In the genomic region with DNA sequence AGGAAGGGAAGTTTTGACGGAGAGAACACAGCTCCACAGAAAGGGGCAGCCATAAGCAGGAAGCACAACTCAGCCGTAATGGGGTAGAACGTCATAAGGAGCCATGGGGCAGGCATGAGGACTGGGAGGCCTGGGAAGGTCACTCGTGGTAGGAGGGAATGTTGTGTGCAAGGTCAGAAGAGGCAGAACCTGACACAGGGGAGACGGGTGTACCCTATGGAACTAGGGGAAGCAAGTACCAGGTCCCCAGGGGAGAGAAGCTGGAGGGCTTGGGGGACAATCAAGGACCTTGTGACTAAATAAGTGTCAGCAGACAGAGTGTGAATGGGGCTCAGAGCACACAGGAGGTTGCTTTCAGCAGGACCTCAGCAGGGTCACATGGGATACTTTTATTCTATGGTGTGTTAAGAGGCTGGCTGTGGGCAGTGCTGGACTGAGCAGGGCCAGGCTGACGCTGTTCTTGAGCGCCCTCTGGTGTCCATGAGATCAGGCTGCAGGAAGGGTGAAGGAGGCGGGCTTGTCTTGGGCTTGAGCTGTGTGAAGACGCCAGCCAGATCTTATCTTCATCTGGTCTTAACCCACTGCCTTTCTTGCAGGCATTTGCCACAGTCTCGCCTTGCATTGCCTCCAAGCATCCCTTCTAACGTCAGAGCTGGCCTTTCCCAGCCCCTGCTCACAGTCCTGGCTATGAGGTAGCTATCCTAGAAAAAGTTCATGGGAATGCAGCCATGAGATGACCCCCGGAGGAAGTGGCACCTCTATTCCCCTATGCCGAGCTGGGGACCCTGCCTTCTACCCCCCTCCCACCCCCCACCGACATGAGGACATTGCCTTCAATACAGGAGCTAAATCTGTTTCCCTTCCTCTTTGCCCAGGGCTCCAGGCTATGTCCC, we compare ENCODE assay signal across 8 mouse cellular contexts. TPM values are rescaled to one million over a fixed set of nuclear protein-coding genes. Genes with fewer than 3 reads are reported as not detected.
DNase-seq lines count a peak whose midpoint lies in the region; ATAC-seq and TF ChIP-seq lines count a peak whose summit lies in the region.

No protein-coding gene starts in this region.

- no peak overlapping the region for H3K4me2 ChIP-seq in forebrain, postnatal 0 days (ENCODE audit: low read depth)
- no peak overlapping the region for H3K4me2 ChIP-seq in hindbrain, embryonic 14.5 days (replicated peaks)

- ATAC-seq in Patski = peak; percentile 74
- ATAC-seq in forebrain, postnatal 0 days = peak; percentile 93
- ATAC-seq in hindbrain, embryonic 14.5 days (ENCODE audit: low FRiP score) = peak; percentile 89

- H3K4me1 ChIP-seq in forebrain, postnatal 0 days (ENCODE audit: insufficient read depth) = no peaks in the 10 kb centered on the region
- no peaks in the 10 kb centered on the region for H3K4me1 ChIP-seq in hindbrain, embryonic 14.5 days (replicated peaks; ENCODE audit: control insufficient read depth, insufficient read depth, low read length)

- no peaks in the 10 kb centered on the region for H3K27me3 ChIP-seq in Patski
- no peaks in the 10 kb centered on the region for H3K27me3 ChIP-seq in forebrain, postnatal 0 days (ENCODE audit: insufficient read depth, low read length)
- H3K27me3 ChIP-seq in hindbrain, embryonic 14.5 days (ENCODE audit: control insufficient read depth, insufficient read depth, low read length) = no peaks in the 10 kb centered on the region

- no peaks in the 10 kb centered on the region for H3K36me3 ChIP-seq in forebrain, postnatal 0 days (ENCODE audit: insufficient read depth)
- no peaks in the 10 kb centered on the region for H3K36me3 ChIP-seq in hindbrain, embryonic 14.5 days (replicated peaks; ENCODE audit: control insufficient read depth, insufficient read depth)

- peak; percentile 3 for DNase-seq in Patski (ENCODE audit: low read depth, low spot score)
- DNase-seq in cerebellum, adult 11-12 months = peak; percentile 19
- DNase-seq in forebrain, postnatal 0 days = peak; percentile 68
- peak; percentile 84 for DNase-seq in hindbrain, embryonic 14.5 days (ENCODE audit: low spot score)
- DNase-seq in layer of hippocampus, postnatal 25 days (ENCODE audit: extremely low spot score in 1 of 2, low spot score in 1 of 2) = peak; percentile 36 to 73
- peak; percentile 54 for DNase-seq in lung, postnatal 25 days (ENCODE audit: low spot score)
- DNase-seq in retina, postnatal 1 day = peak; percentile 79
- DNase-seq in yolk sac, embryonic 10.5 days (ENCODE audit: low spot score) = peak; percentile 33

- CTCF ChIA-PET in Patski (lab: Charles Lee) = interaction anchor here (0.9 kb wide), 1 partner anchor 10 kb away, joined by 4 read pairs; no protein-coding TSS in a partner anchor

- WGBS in forebrain, postnatal 0 days = 30% methylated on average over 14 of the region's 14 CpGs
- WGBS in hindbrain, embryonic 14.5 days = 34% methylated on average over 14 of the region's 14 CpGs

- TF ChIP-seq CTCF in Patski (IDR thresholded peaks at IDR 0.05) = peak; percentile 74
- TF ChIP-seq CTCF in forebrain, postnatal 0 days (IDR thresholded peaks at IDR 0.05; ENCODE audit: low read depth) = peak; percentile 83

- no peak overlapping the region for H3K27ac ChIP-seq in forebrain, postnatal 0 days (ENCODE audit: low read depth, low read length)
- H3K27ac ChIP-seq in hindbrain, embryonic 14.5 days = no peak overlapping the region

- H3K4me3 ChIP-seq in forebrain, postnatal 0 days (ENCODE audit: low read depth, low read length) = no peak overlapping the region
- no peak overlapping the region for H3K4me3 ChIP-seq in hindbrain, embryonic 14.5 days (replicated peaks; ENCODE audit: low read length)

- POLR2A ChIA-PET in Patski (lab: Charles Lee) = no interaction called here

- no peak overlapping the region for H3K9ac ChIP-seq in forebrain, postnatal 0 days
- H3K9ac ChIP-seq in hindbrain, embryonic 14.5 days = no peak overlapping the region

- no peaks in the 10 kb centered on the region for H3K9me3 ChIP-seq in forebrain, postnatal 0 days (ENCODE audit: low read length)
- H3K9me3 ChIP-seq in hindbrain, embryonic 14.5 days (ENCODE audit: control insufficient read depth, low read length) = no peaks in the 10 kb centered on the region

- in situ Hi-C loops in Patski (cut with MboI; ENCODE audit: low pct_unique_long_range_greater_than_20kb) = no loop called here

RNA-seq across cellular contexts. Expression of a gene that starts 13.7 kb away (rescaled TPM):
- polyA plus RNA-seq in Patski (2021) = not detected
- not detected in 2 replicates for total RNA-seq in forebrain, postnatal 0 days (2014; rRNA removed)
- polyA plus RNA-seq in forebrain, postnatal 0 days (2015; fragmentation: Nextera tagmentation; extraction: Ambion mirVana) = not detected in 2 replicates
- polyA plus RNA-seq in hindbrain, embryonic 14.5 days (2014; fragmentation: Nextera tagmentation; extraction: Ambion mirVana) = not detected in 2 replicates
- not detected for total RNA-seq in layer of hippocampus, postnatal 25 days (2021)

RNA-seq across cellular contexts. Expression of a gene that starts 30.7 kb away (rescaled TPM):
- not detected for polyA plus RNA-seq in Patski (2021)
- not detected in 2 replicates for total RNA-seq in forebrain, postnatal 0 days (2014; rRNA removed)
- not detected in 2 replicates for polyA plus RNA-seq in forebrain, postnatal 0 days (2015; fragmentation: Nextera tagmentation; extraction: Ambion mirVana)
- polyA plus RNA-seq in hindbrain, embryonic 14.5 days (2014; fragmentation: Nextera tagmentation; extraction: Ambion mirVana) = not detected in 2 replicates
- total RNA-seq in layer of hippocampus, postnatal 25 days (2021) = not detected

RNA-seq across cellular contexts. Expression of a gene that starts 38.8 kb away (rescaled TPM):
- not detected for polyA plus RNA-seq in Patski (2021)
- total RNA-seq in forebrain, postnatal 0 days (2014; rRNA removed) = 0.71 TPM in 1 of 2 replicates, not detected in the other
- 1.1 and 1.3 TPM in 2 replicates for polyA plus RNA-seq in forebrain, postnatal 0 days (2015; fragmentation: Nextera tagmentation; extraction: Ambion mirVana)
- polyA plus RNA-seq in hindbrain, embryonic 14.5 days (2014; fragmentation: Nextera tagmentation; extraction: Ambion mirVana) = 3.0 and 4.5 TPM in 2 replicates
- total RNA-seq in layer of hippocampus, postnatal 25 days (2021) = not detected

RNA-seq across cellular contexts. Expression of a gene that starts 46.7 kb away (rescaled TPM):
- polyA plus RNA-seq in Patski (2021) = not detected
- not detected in 2 replicates for total RNA-seq in forebrain, postnatal 0 days (2014; rRNA removed)
- not detected in 2 replicates for polyA plus RNA-seq in forebrain, postnatal 0 days (2015; fragmentation: Nextera tagmentation; extraction: Ambion mirVana)
- polyA plus RNA-seq in hindbrain, embryonic 14.5 days (2014; fragmentation: Nextera tagmentation; extraction: Ambion mirVana) = not detected in 2 replicates
- total RNA-seq in layer of hippocampus, postnatal 25 days (2021) = not detected

RNA-seq across cellular contexts. Expression of a gene that starts 56.1 kb away (rescaled TPM):
- polyA plus RNA-seq in Patski (2021) = not detected
- total RNA-seq in forebrain, postnatal 0 days (2014; rRNA removed) = not detected in 2 replicates
- polyA plus RNA-seq in forebrain, postnatal 0 days (2015; fragmentation: Nextera tagmentation; extraction: Ambion mirVana) = not detected in 2 replicates
- not detected in 2 replicates for polyA plus RNA-seq in hindbrain, embryonic 14.5 days (2014; fragmentation: Nextera tagmentation; extraction: Ambion mirVana)
- not detected for total RNA-seq in layer of hippocampus, postnatal 25 days (2021)

Comparison
In these comparisons a context has a peak if more than half of its experiments do, and no peak if none do; other contexts are left out.
1. DNase-seq: peak in every context shown above with its lines; median percentile 84 in hindbrain, embryonic 14.5 days; 79 in retina, postnatal 1 day; 68 in forebrain, postnatal 0 days; 54 in layer of hippocampus, postnatal 25 days; 54 in lung, postnatal 25 days; 33 in yolk sac, embryonic 10.5 days; 19 in cerebellum, adult 11-12 months; 3 in Patski.